Mouse (Mus musculus): ENCODE data around the gene AB124611. TPM values are rescaled to one million over a fixed set of nuclear protein-coding genes. Genes with fewer than 3 reads are reported as not detected.

AB124611 gene
- total and polyA plus RNA-seq, 2 experiments from 2014 or later, result 0.15 to 1.00 TPM

- H3K36me3 ChIP-seq (replicated peaks; ENCODE audit: control insufficient read depth, insufficient read depth, low read length), result peaks cover 78% of the 10 kb centered on the region
- no peaks in the 10 kb centered on the region for H3K9me3 ChIP-seq (replicated peaks; ENCODE audit: control insufficient read depth, low read length)
- no peaks in the 10 kb centered on the region for H3K27me3 ChIP-seq (ENCODE audit: control insufficient read depth, insufficient read depth, low read length)
- TF ChIP-seq CTCF (IDR thresholded peaks at IDR 0.05; ENCODE audit: low read depth) (no peak), EP300 (IDR thresholded peaks at IDR 0.05; ENCODE audit: low read depth) (no peak)
- no peak for ATAC-seq (ENCODE audit: insufficient read depth, low read depth)
- no peak overlapping the region for H3K4me2 ChIP-seq (ENCODE audit: low read depth, low read length)
- H3K4me3 ChIP-seq (ENCODE audit: low read depth, low read length), result no peak overlapping the region
- no peak overlapping the region for H3K9ac ChIP-seq (replicated peaks; ENCODE audit: low read depth, low read length)
- H3K27ac ChIP-seq (ENCODE audit: low read depth), result no peak overlapping the region
- no peak for DNase-seq (ENCODE audit: low spot score)
- H3K4me1 ChIP-seq (ENCODE audit: control insufficient read depth, insufficient read depth), result no peaks in the 10 kb centered on the region
- WGBS, result 72% methylated on average over 2 of the region's 2 CpGs
Measured at GRCm38 (mm10) chr9:21493907-21494306, 32.1 kb upstream of the AB124611 start.

- no peaks in the 10 kb centered on the region for H3K9me3 ChIP-seq (replicated peaks; ENCODE audit: control insufficient read depth, low read length)
- DNase-seq (ENCODE audit: low spot score), result no peak
- no peaks in the 10 kb centered on the region for H3K27me3 ChIP-seq (ENCODE audit: control insufficient read depth, insufficient read depth, low read length)
- no peak for ATAC-seq (ENCODE audit: insufficient read depth, low read depth)
- no peak for TF ChIP-seq CTCF (IDR thresholded peaks at IDR 0.05; ENCODE audit: low read depth)
- TF ChIP-seq EP300 (IDR thresholded peaks at IDR 0.05; ENCODE audit: low read depth), result no peak
- H3K27ac ChIP-seq (ENCODE audit: low read depth), result no peak overlapping the region
- H3K36me3 ChIP-seq (replicated peaks; ENCODE audit: control insufficient read depth, insufficient read depth, low read length), result peaks cover 77% of the 10 kb centered on the region
- H3K4me3 ChIP-seq (ENCODE audit: low read depth, low read length), result no peak overlapping the region
- no peaks in the 10 kb centered on the region for H3K4me1 ChIP-seq (ENCODE audit: control insufficient read depth, insufficient read depth)
- no peak overlapping the region for H3K9ac ChIP-seq (replicated peaks; ENCODE audit: low read depth, low read length)
- no peak overlapping the region for H3K4me2 ChIP-seq (ENCODE audit: low read depth, low read length)
- WGBS, result 58% methylated on average over 9 of the region's 9 CpGs
Measured at GRCm38 (mm10) chr9:21494726-21495125, 31.2 kb upstream of the AB124611 start.

- no peaks in the 10 kb centered on the region for H3K9me3 ChIP-seq (replicated peaks; ENCODE audit: control insufficient read depth, low read length)
- DNase-seq (ENCODE audit: low spot score), result no peak
- peaks cover 66% of the 10 kb centered on the region for H3K36me3 ChIP-seq (replicated peaks; ENCODE audit: control insufficient read depth, insufficient read depth, low read length)
- H3K4me1 ChIP-seq (ENCODE audit: control insufficient read depth, insufficient read depth), result no peaks in the 10 kb centered on the region
- no peak; the same call in 1 of the 2 replicates for ATAC-seq (ENCODE audit: insufficient read depth, low read depth)
- no peak overlapping the region for H3K9ac ChIP-seq (replicated peaks; ENCODE audit: low read depth, low read length)
- TF ChIP-seq EP300 (IDR thresholded peaks at IDR 0.05; ENCODE audit: low read depth), result no peak
- TF ChIP-seq CTCF (IDR thresholded peaks at IDR 0.05; ENCODE audit: low read depth), result no peak
- H3K27me3 ChIP-seq (ENCODE audit: control insufficient read depth, insufficient read depth, low read length), result no peaks in the 10 kb centered on the region
- WGBS, result 81% methylated on average over 19 of the region's 19 CpGs
- H3K4me2 ChIP-seq (ENCODE audit: low read depth, low read length), result no peak overlapping the region
- H3K27ac ChIP-seq (ENCODE audit: low read depth), result 0 out of 2 replicates have a peak overlapping the region, but pooled peaks have one; percentile 17
- no peak overlapping the region for H3K4me3 ChIP-seq (ENCODE audit: low read depth, low read length)
Measured at GRCm38 (mm10) chr9:21496308-21497049, 29.5 kb upstream of the AB124611 start.

- ATAC-seq (ENCODE audit: insufficient read depth, low read depth) (no peak), DNase-seq (ENCODE audit: low spot score) (no peak)
- WGBS, result 91% methylated on average over 16 of the region's 16 CpGs
- Histone ChIP-seq H3K4me3 (ENCODE audit: low read depth, low read length) (no peak overlapping the region), H3K27ac (ENCODE audit: low read depth) (peak overlapping the region; percentile 14; the same call in 1 of the 2 replicates), H3K27me3 (ENCODE audit: control insufficient read depth, insufficient read depth, low read length) (no peaks in the 10 kb centered on the region), H3K4me2 (ENCODE audit: low read depth, low read length) (no peak overlapping the region), H3K9me3 (replicated peaks; ENCODE audit: control insufficient read depth, low read length) (no peaks in the 10 kb centered on the region), H3K4me1 (ENCODE audit: control insufficient read depth, insufficient read depth) (no peaks in the 10 kb centered on the region), H3K36me3 (replicated peaks; ENCODE audit: control insufficient read depth, insufficient read depth, low read length) (peaks cover 61% of the 10 kb centered on the region), H3K9ac (replicated peaks; ENCODE audit: low read depth, low read length) (no peak overlapping the region)
- TF ChIP-seq CTCF (IDR thresholded peaks at IDR 0.05; ENCODE audit: low read depth), result no peak
Measured at GRCm38 (mm10) chr9:21497050-21497542, 28.9 kb upstream of the AB124611 start.

DNA sequence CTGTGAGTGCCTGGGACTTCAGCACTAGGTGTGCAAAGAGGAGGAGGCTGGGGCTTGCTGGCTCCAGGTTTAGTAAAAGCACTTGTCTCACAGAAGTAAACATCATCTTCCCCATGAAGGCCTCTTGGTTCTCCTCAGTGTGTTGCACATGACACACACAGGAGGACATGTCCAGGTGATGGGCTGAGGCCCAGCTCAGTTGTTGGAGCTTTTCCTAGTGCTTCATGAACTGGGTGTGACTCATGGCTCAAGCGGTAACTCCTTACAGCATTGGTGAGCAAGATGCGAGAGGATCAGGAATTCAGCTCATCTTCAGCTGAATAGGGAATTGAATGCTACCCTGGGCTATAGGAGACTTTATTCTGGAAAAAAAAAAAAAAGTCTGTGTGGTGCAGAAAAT lies 28.3 kb upstream of the AB124611 start:
- no peaks in the 10 kb centered on the region for H3K4me1 ChIP-seq (ENCODE audit: control insufficient read depth, insufficient read depth)
- no peak overlapping the region for H3K4me2 ChIP-seq (ENCODE audit: low read depth, low read length)
- no peak for DNase-seq (ENCODE audit: low spot score)
- peaks cover 64% of the 10 kb centered on the region for H3K36me3 ChIP-seq (replicated peaks; ENCODE audit: control insufficient read depth, insufficient read depth, low read length)
- H3K27ac ChIP-seq (ENCODE audit: low read depth), result peak overlapping the region; percentile 14; the same call in 1 of the 2 replicates
- TF ChIP-seq CTCF (IDR thresholded peaks at IDR 0.05; ENCODE audit: low read depth) (no peak), EP300 (IDR thresholded peaks at IDR 0.05; ENCODE audit: low read depth) (no peak)
- no peaks in the 10 kb centered on the region for H3K9me3 ChIP-seq (replicated peaks; ENCODE audit: control insufficient read depth, low read length)
- H3K9ac ChIP-seq (replicated peaks; ENCODE audit: low read depth, low read length), result no peak overlapping the region
- no peaks in the 10 kb centered on the region for H3K27me3 ChIP-seq (ENCODE audit: control insufficient read depth, insufficient read depth, low read length)
- WGBS, result 82% methylated on average over 2 of the region's 2 CpGs
- ATAC-seq (ENCODE audit: insufficient read depth, low read depth), result no peak
- no peak overlapping the region for H3K4me3 ChIP-seq (ENCODE audit: low read depth, low read length)
